Mouse (Mus musculus) MEL (cell line): ENCODE data around the gene Mcm2.

ENCODE experiments used
- EP300 ChIP-seq, 2 experiments: IDR thresholded peaks; 2 replicates each; pipeline ENCODE4 v1.6.1; 2011; ENCODE audit warnings: improper control_type of control experiment in 2 of 2, low read length in 2 of 2, low read depth in 1 of 2, mild to moderate bottlenecking in 1 of 2
- POLR2A ChIP-seq, 2 experiments: IDR thresholded peaks; 2 replicates each; pipeline ENCODE4 v1.6.1; 2011 to 2012; ENCODE audit warnings: low read length in 2 of 2, mild to moderate bottlenecking in 2 of 2, control low read depth in 1 of 2, improper control_type of control experiment in 1 of 2, low read depth in 1 of 2, moderate library complexity in 1 of 2; ENCODE audit not compliant: control insufficient read depth in 1 of 2, insufficient read depth in 1 of 2, poor library complexity in 1 of 2
- RCOR1 ChIP-seq: IDR thresholded peaks from 2 replicates; pipeline ENCODE4 v1.6.1; 2012; ENCODE audit warnings: low read depth, mild to moderate bottlenecking, inconsistent platforms, low read length, improper control_type of control experiment
- ZC3H11A ChIP-seq: IDR thresholded peaks from 2 replicates; pipeline ENCODE4 v1.6.1; 2012; ENCODE audit warnings: low read depth, mild to moderate bottlenecking, inconsistent platforms, low read length, improper control_type of control experiment
- ZMIZ1 ChIP-seq: IDR thresholded peaks from 2 replicates; pipeline ENCODE4 v1.6.1; 2012; ENCODE audit warnings: low read depth, mild to moderate bottlenecking, inconsistent platforms, low read length, improper control_type of control experiment, moderate library complexity

DNA sequence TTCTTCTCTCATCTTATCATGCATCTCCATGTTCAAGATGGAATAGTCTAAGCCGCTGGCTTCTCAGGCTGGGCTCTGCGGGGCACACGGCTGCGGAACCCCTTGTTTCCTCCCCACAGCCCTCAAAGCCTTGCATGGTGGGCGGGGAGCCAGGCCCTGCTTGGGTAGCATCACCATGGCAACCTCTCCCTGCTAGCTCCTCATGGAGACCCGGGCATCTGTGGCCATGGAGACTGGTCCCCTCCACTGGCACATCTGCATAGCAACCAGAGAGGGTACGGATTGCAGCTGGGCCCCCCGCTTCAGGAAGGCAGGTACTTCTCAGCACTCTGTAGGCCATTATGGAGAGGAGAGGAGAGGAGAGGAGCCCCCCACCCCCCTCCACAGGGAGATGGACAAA, 44.0 kb upstream of the Mcm2 start:
- TF ChIP-seq EP300 (IDR thresholded peaks at IDR 0.05; ENCODE audit: low read depth in 1 of 2, low read length in 2 of 2) (no peak), POLR2A (IDR thresholded peaks at IDR 0.05; ENCODE audit: control insufficient read depth in 1 of 2, insufficient read depth in 1 of 2, low read depth in 1 of 2, low read length in 2 of 2, poor library complexity in 1 of 2) (no peak), ZMIZ1 (no peak), ZC3H11A (no peak), RCOR1 (no peak)
